Mouse (Mus musculus) frontal cortex, postnatal 14 days (tissue): ENCODE measurements around the gene Tec.

Source experiments
- DNase-seq, 2 experiments: peaks; one replicate each; pipeline ENCODE4 v3.0.0; 2022; ENCODE audit warnings: low spot score in 2 of 2

The Tec gene

GRCm38 (mm10) chr5:72853365-72853764 lies 14.9 kb downstream of the Tec start:
- no peak for DNase-seq

GRCm38 (mm10) chr5:72852301-72852995 lies 15.8 kb downstream of the Tec start:
- DNase-seq = no peak

- DNase-seq = no peak
These were observed 16.6 kb downstream of the Tec start for GRCm38 (mm10) chr5:72851674-72852098.

GRCm38 (mm10) chr5:72850926-72851673 lies 17.2 kb downstream of the Tec start:
- no peak for DNase-seq

- no peak for DNase-seq
These were observed 19.3 kb downstream of the Tec start for GRCm38 (mm10) chr5:72848889-72849435.

GRCm38 (mm10) chr5:72846712-72847111 lies 21.6 kb downstream of the Tec start:
- no peak for DNase-seq

- DNase-seq = no peak
These were observed 22.2 kb downstream of the Tec start for GRCm38 (mm10) chr5:72845928-72846630.

- no peak for DNase-seq
These were observed 23.3 kb downstream of the Tec start for GRCm38 (mm10) chr5:72844776-72845495.

- DNase-seq = no peak
These were observed 24.0 kb downstream of the Tec start for GRCm38 (mm10) chr5:72844294-72844693.

- no peak for DNase-seq
These were observed 28.6 kb downstream of the Tec start for GRCm38 (mm10) chr5:72839655-72840054.

GRCm38 (mm10) chr5:72838976-72839375 lies 29.3 kb downstream of the Tec start:
- no peak for DNase-seq

GRCm38 (mm10) chr5:72835656-72836055 lies 32.6 kb downstream of the Tec start:
- DNase-seq = no peak

GRCm38 (mm10) chr5:72832904-72833765 lies 35.1 kb downstream of the Tec start:
- DNase-seq = no peak

- no peak for DNase-seq
These were observed 36.1 kb downstream of the Tec start for GRCm38 (mm10) chr5:72832191-72832590.

GRCm38 (mm10) chr5:72830988-72831610 lies 37.2 kb downstream of the Tec start:
- no peak for DNase-seq

- no peak for DNase-seq
These were observed 38.7 kb downstream of the Tec start for GRCm38 (mm10) chr5:72829506-72830067.

GRCm38 (mm10) chr5:72828401-72828800 lies 39.9 kb downstream of the Tec start:
- DNase-seq = no peak

GRCm38 (mm10) chr5:72827435-72827834 lies 40.8 kb downstream of the Tec start:
- DNase-seq = no peak

GRCm38 (mm10) chr5:72826445-72826844 lies 41.8 kb downstream of the Tec start:
- DNase-seq = no peak

- DNase-seq = no peak
These were observed 47.6 kb downstream of the Tec start for GRCm38 (mm10) chr5:72820651-72821050.
